Mouse (Mus musculus) liver, embryonic 14 days (tissue): ENCODE results near the gene Nelfb. TPM values are rescaled to one million over a fixed set of nuclear protein-coding genes. Genes with fewer than 3 reads are reported as not detected.

ENCODE experiments used
- polyA plus RNA-seq: library from polyadenylated mRNA; depleted of rRNA; stranded (reverse); fragments of >200 nt; gene quantifications from 2 replicates; pipeline ENCODE4 v1.2.3, GENCODE M21; 2012; rRNA removed

Nelfb gene
- polyA plus RNA-seq: 16.1 and 18.8 TPM in 2 replicates

GRCm38 (mm10) chr2:25211121-25211670 lies at the start of gene Nelfb:
Nelfb (minus strand) TSS chr2:25211489.

GRCm38 (mm10) chr2:25255284-25255779 lies 44.0 kb upstream of the Nelfb start, which contains the start of gene Tmem203:
Tmem203 (plus strand) TSS chr2:25255439.

GRCm38 (mm10) chr2:25246183-25247072 lies 35.1 kb upstream of the Nelfb start, which contains the start of gene AL732309.1:
AL732309.1 (minus strand) TSS chr2:25246863.

GRCm38 (mm10) chr2:25242101-25242506 lies 30.8 kb upstream of the Nelfb start, which contains the start of the genes Rnf208 and Cysrt1:
Rnf208 (plus strand) TSS chr2:25242255.
Cysrt1 (minus strand) TSS chr2:25242452.

GRCm38 (mm10) chr2:25236614-25237013 lies 25.3 kb upstream of the Nelfb start, which contains the start of gene Rnf224:
Rnf224 (minus strand) TSS chr2:25236787.

GRCm38 (mm10) chr2:25234050-25234449 lies 22.8 kb upstream of the Nelfb start, which contains the start of gene Slc34a3:
Slc34a3 (minus strand) TSS chr2:25234364.

GRCm38 (mm10) chr2:25224492-25224765 lies 13.1 kb upstream of the Nelfb start, which contains the start of gene Tubb4b:
Tubb4b (minus strand) TSS chr2:25224702.

GRCm38 (mm10) chr2:25218445-25218844 lies 7.2 kb upstream of the Nelfb start, which contains the start of gene Fam166a:
Fam166a (plus strand) TSS chr2:25218745.

GRCm38 (mm10) chr2:25214444-25214843 lies 3.2 kb upstream of the Nelfb start, which contains the start of gene Stpg3:
Stpg3 (minus strand) TSS chr2:25214637.

GRCm38 (mm10) chr2:25196172-25196954 lies 14.9 kb downstream of the Nelfb start, which contains the start of gene Tor4a:
Tor4a (minus strand) TSS chr2:25196886.

GRCm38 (mm10) chr2:25180478-25180903 lies 30.8 kb downstream of the Nelfb start, which contains the start of gene Nrarp:
Nrarp (plus strand) TSS chr2:25180758.

Other genes starting within 250 kb of the Nelfb start
- gene Dph7, start 249.1 kb downstream of the Nelfb start, polyA plus RNA-seq: 8.5 TPM in 2 replicates
- gene Mrpl41, start 236.4 kb downstream of the Nelfb start, polyA plus RNA-seq: 49.6 and 55.1 TPM in 2 replicates
- 9.3 and 10.1 TPM in 2 replicates for gene Pnpla7, start 235.5 kb downstream of the Nelfb start, polyA plus RNA-seq
- gene Nsmf, start 157.1 kb downstream of the Nelfb start, polyA plus RNA-seq: 9.4 and 9.6 TPM in 2 replicates
- gene Entpd8, start 131.2 kb downstream of the Nelfb start, polyA plus RNA-seq: 4.1 and 5.2 TPM in 2 replicates
- gene Noxa1, start 116.3 kb downstream of the Nelfb start, polyA plus RNA-seq: 1.2 and 1.5 TPM in 2 replicates
- gene Nrarp, start 30.7 kb downstream of the Nelfb start, polyA plus RNA-seq: 3.4 and 4.2 TPM in 2 replicates
- gene Tor4a, start 14.6 kb downstream of the Nelfb start, polyA plus RNA-seq: 2.9 and 4.0 TPM in 2 replicates
- gene Stpg3, start 3.1 kb upstream of the Nelfb start, polyA plus RNA-seq: not detected in 2 replicates
- gene Fam166a, start 7.3 kb upstream of the Nelfb start, polyA plus RNA-seq: 0.03 and 1.2 TPM in 2 replicates
- 658 and 704 TPM in 2 replicates for gene Tubb4b, start 13.2 kb upstream of the Nelfb start, polyA plus RNA-seq
- gene Slc34a3, start 22.9 kb upstream of the Nelfb start, polyA plus RNA-seq: not detected in 2 replicates
- 0.02 TPM in 1 of 2 replicates, not detected in the other for gene Rnf224, start 25.3 kb upstream of the Nelfb start, polyA plus RNA-seq
- gene Rnf208, start 30.8 kb upstream of the Nelfb start, polyA plus RNA-seq: 0.60 and 0.69 TPM in 2 replicates
- gene Cysrt1, start 31.0 kb upstream of the Nelfb start, polyA plus RNA-seq: not detected in 2 replicates
- gene AL732309.1, start 35.4 kb upstream of the Nelfb start, polyA plus RNA-seq: 4.7 and 5.3 TPM in 2 replicates
- gene Tmem203, start 44.0 kb upstream of the Nelfb start, polyA plus RNA-seq: 6.5 and 7.9 TPM in 2 replicates
- gene Tprn, start 51.1 kb upstream of the Nelfb start, polyA plus RNA-seq: 2.0 and 3.1 TPM in 2 replicates
- 70.9 and 83.9 TPM in 2 replicates for gene Ssna1, start 60.9 kb upstream of the Nelfb start, polyA plus RNA-seq
- gene Anapc2, start 61.0 kb upstream of the Nelfb start, polyA plus RNA-seq: 21.4 and 24.9 TPM in 2 replicates
- gene Tmem210, start 76.7 kb upstream of the Nelfb start, polyA plus RNA-seq: not detected in 2 replicates
- gene Lrrc26, start 78.4 kb upstream of the Nelfb start, polyA plus RNA-seq: 0.02 TPM in 1 of 2 replicates, not detected in the other
- 0.02 and 0.03 TPM in 2 replicates for gene Grin1, start 107.7 kb upstream of the Nelfb start, polyA plus RNA-seq
- gene Man1b1, start 120.8 kb upstream of the Nelfb start, polyA plus RNA-seq: 5.0 and 8.0 TPM in 2 replicates
- 9.5 and 11.0 TPM in 2 replicates for gene Dpp7, start 144.9 kb upstream of the Nelfb start, polyA plus RNA-seq
- 3.3 and 4.3 TPM in 2 replicates for gene Uap1l1, start 154.2 kb upstream of the Nelfb start, polyA plus RNA-seq
- gene Sapcd2, start 160.8 kb upstream of the Nelfb start, polyA plus RNA-seq: 18.3 and 19.0 TPM in 2 replicates
- 0.18 and 0.22 TPM in 2 replicates for gene Entpd2, start 184.4 kb upstream of the Nelfb start, polyA plus RNA-seq
- gene Npdc1, start 187.9 kb upstream of the Nelfb start, polyA plus RNA-seq: 3.2 and 3.7 TPM in 2 replicates
- gene Fut7, start 211.8 kb upstream of the Nelfb start, polyA plus RNA-seq: 0.37 and 0.68 TPM in 2 replicates
- gene Abca2, start 217.2 kb upstream of the Nelfb start, polyA plus RNA-seq: 1.9 and 2.4 TPM in 2 replicates
- 0.14 and 0.23 TPM in 2 replicates for gene Clic3, start 245.3 kb upstream of the Nelfb start, polyA plus RNA-seq
- 7.5 and 7.9 TPM in 2 replicates for gene Paxx, start 249.6 kb upstream of the Nelfb start, polyA plus RNA-seq